Mouse (Mus musculus) heart, embryonic 15.5 days (tissue): Measurements from ENCODE around the gene Plekhg6. TPM values are rescaled to one million over a fixed set of nuclear protein-coding genes. Genes with fewer than 3 reads are reported as not detected.

Experiments
- ATAC-seq: fragments of 200-750 bp; cut with Nextera tagmentation; replicated peaks from 2 replicates; pipeline ENCODE4 v1.8.0; 2017; ENCODE audit warnings: low read depth, moderate TSS enrichment; ENCODE audit not compliant: insufficient number of reproducible peaks, insufficient read depth, low FRiP score
- H3K27ac ChIP-seq: fragments of 300-500 bp; sonication (generic); 2 replicates; pipeline ENCODE4 v1.5.1; 2015; ENCODE audit warnings: mild to moderate bottlenecking, inconsistent platforms
- H3K27me3 ChIP-seq: fragments of 300-500 bp; sonication (generic); 2 replicates; pipeline ENCODE4 v1.6.1; 2015; ENCODE audit warnings: inconsistent platforms
- H3K36me3 ChIP-seq: fragments of 300-500 bp; sonication (generic); 2 replicates; pipeline ENCODE4 v1.6.1; 2015; ENCODE audit warnings: mild to moderate bottlenecking, inconsistent platforms
- H3K4me1 ChIP-seq: fragments of 300-500 bp; sonication (generic); replicated peaks from 2 replicates; pipeline ENCODE4 v1.6.1; 2015; ENCODE audit warnings: inconsistent platforms
- H3K4me2 ChIP-seq: fragments of 300-500 bp; sonication (generic); 2 replicates; pipeline ENCODE4 v1.6.1; 2015; ENCODE audit warnings: inconsistent platforms, mild to moderate bottlenecking, moderate library complexity
- H3K4me3 ChIP-seq: fragments of 300-500 bp; sonication (generic); 2 replicates; pipeline ENCODE4 v1.5.1; 2015; ENCODE audit warnings: mild to moderate bottlenecking, inconsistent platforms
- H3K9ac ChIP-seq: fragments of 300-500 bp; sonication (generic); 2 replicates; pipeline ENCODE4 v1.6.1; 2015; ENCODE audit warnings: mild to moderate bottlenecking, inconsistent platforms
- H3K9me3 ChIP-seq: fragments of 300-500 bp; sonication (generic); replicated peaks from 2 replicates; pipeline ENCODE4 v1.6.1; 2016; ENCODE audit warnings: inconsistent platforms
- WGBS: fragments of 180-500 bp; shearing (Covaris S2); methylation state at CpG from one replicate; pipeline ENCODE4 v1.1.7; 2015; ENCODE audit warnings: mixed read lengths; 5-methylcytosine and 5-hydroxymethylcytosine counted together
- polyA plus RNA-seq: library from polyadenylated mRNA; unstranded; fragments of >200 nt; fragmentation: Nextera tagmentation; extraction: Ambion mirVana; gene quantifications from 2 replicates; pipeline ENCODE4 v1.2.1, GENCODE M21; 2015

Gene Plekhg6
- polyA plus RNA-seq, 1 experiment from 2014 or later, result 0.05 TPM

- WGBS, result 52% methylated on average over 5 of the region's 5 CpGs
- ATAC-seq, result peak; percentile 33; the same call in 1 of the 2 replicates
- peak overlapping the region; percentile 82 for H3K27ac ChIP-seq
- no peaks in the 10 kb centered on the region for H3K9me3 ChIP-seq
- H3K4me1 ChIP-seq, result peaks cover 5% of the 10 kb centered on the region
- H3K36me3 ChIP-seq, result no peaks in the 10 kb centered on the region
- H3K4me2 ChIP-seq, result no peak overlapping the region
- no peak overlapping the region for H3K9ac ChIP-seq
- H3K27me3 ChIP-seq, result no peaks in the 10 kb centered on the region
- H3K4me3 ChIP-seq, result no peak overlapping the region
These were observed 40.3 kb downstream of the Plekhg6 start for GRCm38 (mm10) chr6:125340244-125340643.

GRCm38 (mm10) chr6:125338791-125339660, 41.6 kb downstream of the Plekhg6 start:
- WGBS, result 65% methylated on average over 9 of the region's 9 CpGs
- no peak for ATAC-seq
- H3K36me3 ChIP-seq, result no peaks in the 10 kb centered on the region

GRCm38 (mm10) chr6:125334356-125334755, 46.2 kb downstream of the Plekhg6 start:
- Histone ChIP-seq H3K36me3 (no peaks in the 10 kb centered on the region), H3K9me3 (no peaks in the 10 kb centered on the region), H3K9ac (no peak overlapping the region), H3K27me3 (no peaks in the 10 kb centered on the region), H3K4me3 (no peak overlapping the region), H3K27ac (no peak overlapping the region), H3K4me2 (no peak overlapping the region), H3K4me1 (peaks cover 7% of the 10 kb centered on the region; the same call in 1 of the 2 replicates)
- ATAC-seq, result no peak
- 83% methylated on average over 2 of the region's 2 CpGs for WGBS

More at GRCm38 (mm10) chr6:125338791-125339660, 41.6 kb downstream of the Plekhg6 start:
- Histone ChIP-seq H3K4me2 (no peak overlapping the region), H3K27ac (peak overlapping the region; percentile 82; the same call in 1 of the 2 replicates), H3K9ac (no peak overlapping the region), H3K4me1 (peaks cover 5% of the 10 kb centered on the region; the same call in 1 of the 2 replicates), H3K27me3 (no peaks in the 10 kb centered on the region), H3K9me3 (no peaks in the 10 kb centered on the region), H3K4me3 (no peak overlapping the region)

GRCm38 (mm10) chr6:125333112-125333899, 47.3 kb downstream of the Plekhg6 start:
- H3K9me3 ChIP-seq, result no peaks in the 10 kb centered on the region
- H3K27ac ChIP-seq, result no peak overlapping the region
- no peak overlapping the region for H3K4me2 ChIP-seq
- H3K9ac ChIP-seq, result no peak overlapping the region
- peaks cover 7% of the 10 kb centered on the region; the same call in 1 of the 2 replicates for H3K4me1 ChIP-seq
- H3K36me3 ChIP-seq, result no peaks in the 10 kb centered on the region
- no peak for ATAC-seq
- no peaks in the 10 kb centered on the region for H3K27me3 ChIP-seq
- H3K4me3 ChIP-seq, result no peak overlapping the region
- whole genome bisulfite sequencing, result 63% methylated on average over 14 of the region's 14 CpGs

- Histone ChIP-seq H3K4me3 (peak overlapping the region; percentile 63), H3K9me3 (no peaks in the 10 kb centered on the region), H3K4me2 (peak overlapping the region; percentile 90), H3K36me3 (no peaks in the 10 kb centered on the region), H3K27ac (peak overlapping the region; percentile 41), H3K27me3 (no peaks in the 10 kb centered on the region), H3K9ac (peak overlapping the region; percentile 63), H3K4me1 (peaks cover 7% of the 10 kb centered on the region; the same call in 1 of the 2 replicates)
- WGBS, result 1% methylated on average over 39 of the region's 39 CpGs
- ATAC-seq, result peak; percentile 91
These were observed 49.8 kb downstream of the Plekhg6 start for GRCm38 (mm10) chr6:125330626-125331326.

GRCm38 (mm10) chr6:125328243-125328642, 52.4 kb downstream of the Plekhg6 start:
- peaks cover 10% of the 10 kb centered on the region for H3K4me1 ChIP-seq
- H3K27ac ChIP-seq, result no peak overlapping the region
- no peak for ATAC-seq
- peaks cover 3% of the 10 kb centered on the region; the same call in 1 of the 2 replicates for H3K27me3 ChIP-seq
- 73% methylated on average over 5 of the region's 5 CpGs for WGBS
- H3K9me3 ChIP-seq, result no peaks in the 10 kb centered on the region
- no peaks in the 10 kb centered on the region for H3K36me3 ChIP-seq
- H3K4me2 ChIP-seq, result no peak overlapping the region
- H3K4me3 ChIP-seq, result no peak overlapping the region
- no peak overlapping the region for H3K9ac ChIP-seq

GRCm38 (mm10) chr6:125325337-125325736, 55.3 kb downstream of the Plekhg6 start:
- Histone ChIP-seq H3K9me3 (no peaks in the 10 kb centered on the region), H3K4me1 (peaks cover 23% of the 10 kb centered on the region), H3K9ac (0 out of 2 replicates have a peak overlapping the region, but pooled peaks have one; percentile 10), H3K4me2 (no peak overlapping the region), H3K36me3 (no peaks in the 10 kb centered on the region), H3K4me3 (no peak overlapping the region), H3K27ac (no peak overlapping the region), H3K27me3 (peaks cover 32% of the 10 kb centered on the region)
- WGBS, result 24% methylated on average over 6 of the region's 6 CpGs
- no peak for ATAC-seq

GRCm38 (mm10) chr6:125323547-125323946, 57.0 kb downstream of the Plekhg6 start:
- H3K36me3 ChIP-seq, result no peaks in the 10 kb centered on the region
- WGBS, result 59% methylated on average over 6 of the region's 6 CpGs
- peaks cover 45% of the 10 kb centered on the region for H3K27me3 ChIP-seq
- H3K27ac ChIP-seq, result no peak overlapping the region
- no peak for ATAC-seq
- peaks cover 21% of the 10 kb centered on the region for H3K4me1 ChIP-seq
- H3K4me3 ChIP-seq, result no peak overlapping the region
- H3K4me2 ChIP-seq, result no peak overlapping the region
- H3K9ac ChIP-seq, result no peak overlapping the region
- no peaks in the 10 kb centered on the region for H3K9me3 ChIP-seq

- H3K9me3 ChIP-seq, result no peaks in the 10 kb centered on the region
- 50% methylated on average over 13 of the region's 13 CpGs for WGBS
- ATAC-seq, result no peak
- peaks cover 45% of the 10 kb centered on the region for H3K27me3 ChIP-seq
- H3K4me3 ChIP-seq, result no peak overlapping the region
- H3K27ac ChIP-seq, result no peak overlapping the region
- H3K4me1 ChIP-seq, result peaks cover 21% of the 10 kb centered on the region
- H3K9ac ChIP-seq, result no peak overlapping the region
- 0 out of 2 replicates have a peak overlapping the region, but pooled peaks have one; percentile 6 for H3K4me2 ChIP-seq
- no peaks in the 10 kb centered on the region for H3K36me3 ChIP-seq
These were observed 57.8 kb downstream of the Plekhg6 start for GRCm38 (mm10) chr6:125322794-125323193.

- Histone ChIP-seq H3K4me3 (no peak overlapping the region; the same call in 1 of the 2 replicates), H3K27me3 (peaks cover 45% of the 10 kb centered on the region), H3K9ac (no peak overlapping the region), H3K4me1 (peaks cover 28% of the 10 kb centered on the region), H3K9me3 (no peaks in the 10 kb centered on the region), H3K36me3 (no peaks in the 10 kb centered on the region), H3K4me2 (peak overlapping the region; percentile 40; the same call in 1 of the 2 replicates), H3K27ac (no peak overlapping the region)
- 13% methylated on average over 26 of the region's 26 CpGs for WGBS
- no peak; the same call in 1 of the 2 replicates for ATAC-seq
These were observed 59.3 kb downstream of the Plekhg6 start for GRCm38 (mm10) chr6:125321114-125321855.
